Mouse (Mus musculus): Measurements from ENCODE around the gene Igf2r. TPM values are rescaled to one million over a fixed set of nuclear protein-coding genes. Genes with fewer than 3 reads are reported as not detected.
A peak's percentile ranks its signal among the peaks of the same experiment; 100 is the strongest.

Igf2r gene
- polyA plus RNA-seq, 1 experiment from 2014 or later, result 6.5 TPM

- WGBS (ENCODE audit: insufficient replicate concordance), result 84% methylated on average over 10 of the region's 10 CpGs
- TF ChIP-seq EP300 (IDR thresholded peaks at IDR 0.05; ENCODE audit: low read depth), result no peak
- TF ChIP-seq CTCF (IDR thresholded peaks at IDR 0.05; ENCODE audit: low read depth), result no peak
- no peak for ATAC-seq
Observed at GRCm38 (mm10) chr17:12706590-12707049, 62.8 kb downstream of the Igf2r start.

GRCm38 (mm10) chr17:12702901-12703300, 66.6 kb downstream of the Igf2r start:
- ATAC-seq, result no peak
- Histone ChIP-seq H3K9ac (replicated peaks) (no peak overlapping the region), H3K9me3 (ENCODE audit: low read length) (no peaks in the 10 kb centered on the region), H3K27ac (ENCODE audit: low read depth) (no peak overlapping the region), H3K4me1 (ENCODE audit: insufficient read depth) (no peaks in the 10 kb centered on the region), H3K4me2 (ENCODE audit: low read depth, low read length) (no peak overlapping the region), H3K36me3 (replicated peaks; ENCODE audit: insufficient read depth, low read length) (peaks cover 31% of the 10 kb centered on the region), H3K27me3 (ENCODE audit: insufficient read depth, low read length) (no peaks in the 10 kb centered on the region), H3K4me3 (ENCODE audit: low read depth, low read length) (no peak overlapping the region)
- TF ChIP-seq CTCF (IDR thresholded peaks at IDR 0.05; ENCODE audit: low read depth), result no peak
- no peak for TF ChIP-seq EP300 (IDR thresholded peaks at IDR 0.05; ENCODE audit: low read depth)
- 84% methylated on average over 5 of the region's 5 CpGs for WGBS (ENCODE audit: insufficient replicate concordance)
- no peak for DNase-seq

More at GRCm38 (mm10) chr17:12706590-12707049, 62.8 kb downstream of the Igf2r start:
- H3K4me3 ChIP-seq (ENCODE audit: low read depth, low read length), result no peak overlapping the region
- H3K9me3 ChIP-seq (ENCODE audit: low read length), result no peaks in the 10 kb centered on the region
- no peaks in the 10 kb centered on the region for H3K4me1 ChIP-seq (ENCODE audit: insufficient read depth)
- no peaks in the 10 kb centered on the region for H3K27me3 ChIP-seq (ENCODE audit: insufficient read depth, low read length)
- no peak for DNase-seq
- peaks cover 36% of the 10 kb centered on the region for H3K36me3 ChIP-seq (replicated peaks; ENCODE audit: insufficient read depth, low read length)
- no peak overlapping the region for H3K9ac ChIP-seq (replicated peaks)
- H3K4me2 ChIP-seq (ENCODE audit: low read depth, low read length), result no peak overlapping the region
- H3K27ac ChIP-seq (ENCODE audit: low read depth), result no peak overlapping the region

DNA sequence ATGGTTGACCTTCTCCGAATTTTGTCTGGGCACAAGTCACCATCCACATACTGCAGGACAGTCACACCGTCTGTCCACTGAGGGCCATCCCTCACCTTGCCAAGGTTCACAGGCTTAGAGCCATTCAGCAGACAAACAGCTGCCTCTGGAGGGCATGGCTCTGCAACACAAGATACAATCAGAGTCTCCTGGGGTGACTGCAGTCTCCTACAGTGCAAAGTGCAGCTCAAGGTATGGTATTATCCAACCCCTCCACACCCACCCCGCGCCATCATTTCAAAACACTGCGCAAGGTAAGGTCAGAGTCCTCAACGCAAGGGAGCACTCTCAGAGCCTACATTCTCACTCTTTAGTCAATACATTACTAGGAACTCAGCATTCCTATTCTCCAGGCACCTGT, 69.1 kb downstream of the Igf2r start:
- ATAC-seq, result peak; percentile 33; the same call in 1 of the 2 replicates
- H3K36me3 ChIP-seq (replicated peaks; ENCODE audit: insufficient read depth, low read length), result peaks cover 44% of the 10 kb centered on the region
- WGBS (ENCODE audit: insufficient replicate concordance), result 82% methylated on average over 6 of the region's 6 CpGs
- DNase-seq, result no peak
- no peak overlapping the region for H3K9ac ChIP-seq (replicated peaks)
- H3K27me3 ChIP-seq (ENCODE audit: insufficient read depth, low read length), result no peaks in the 10 kb centered on the region
- H3K4me3 ChIP-seq (ENCODE audit: low read depth, low read length), result no peak overlapping the region
- no peaks in the 10 kb centered on the region for H3K4me1 ChIP-seq (ENCODE audit: insufficient read depth)
- TF ChIP-seq CTCF (IDR thresholded peaks at IDR 0.05; ENCODE audit: low read depth) (no peak), EP300 (IDR thresholded peaks at IDR 0.05; ENCODE audit: low read depth) (no peak)
- H3K27ac ChIP-seq (ENCODE audit: low read depth), result no peak overlapping the region
- no peaks in the 10 kb centered on the region for H3K9me3 ChIP-seq (ENCODE audit: low read length)
- no peak overlapping the region for H3K4me2 ChIP-seq (ENCODE audit: low read depth, low read length)

DNA sequence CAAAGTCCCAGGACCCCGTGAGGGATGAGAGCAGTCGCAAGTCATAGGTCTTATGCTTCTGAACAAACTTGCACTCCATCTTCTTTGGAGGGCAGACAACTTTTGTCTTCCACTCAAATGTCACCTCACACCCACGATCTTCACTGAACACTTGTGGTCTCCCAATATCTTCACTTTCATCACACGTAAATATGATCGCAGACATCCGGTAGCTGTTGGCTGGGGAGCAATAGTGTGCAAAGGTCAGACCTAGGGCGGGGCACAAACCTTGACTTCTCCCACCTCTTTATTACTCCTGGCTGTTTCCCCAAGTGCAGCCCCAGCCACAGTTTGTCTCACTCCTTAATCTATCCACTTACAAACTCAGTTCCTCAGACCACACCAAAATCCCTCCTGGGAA, 77.6 kb downstream of the Igf2r start:
- H3K9me3 ChIP-seq (ENCODE audit: low read length), result no peaks in the 10 kb centered on the region

DNA sequence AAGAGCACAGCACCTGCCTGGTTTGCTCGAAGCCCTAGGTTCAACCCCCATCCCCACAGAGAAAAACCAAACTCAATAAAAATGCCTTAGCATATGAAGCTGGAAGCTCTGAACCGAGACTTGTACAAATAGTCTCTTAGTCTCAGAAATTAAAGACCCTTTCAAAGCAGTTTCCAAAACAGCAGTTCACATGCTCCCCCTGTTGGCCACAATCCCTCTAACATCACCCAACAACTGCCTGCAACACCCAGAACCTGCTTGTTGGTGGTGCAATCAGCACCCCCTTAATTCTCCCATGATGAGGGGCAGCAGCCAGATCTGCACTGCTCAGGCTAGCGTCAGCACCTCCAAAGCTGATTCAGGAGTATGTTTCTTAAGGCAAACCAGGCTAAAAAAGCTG, 79.9 kb downstream of the Igf2r start:
- Histone ChIP-seq H3K4me3 (ENCODE audit: low read depth, low read length) (no peak overlapping the region), H3K4me1 (ENCODE audit: insufficient read depth) (no peaks in the 10 kb centered on the region), H3K36me3 (replicated peaks; ENCODE audit: insufficient read depth, low read length) (peaks cover 59% of the 10 kb centered on the region), H3K27ac (ENCODE audit: low read depth) (no peak overlapping the region), H3K27me3 (ENCODE audit: insufficient read depth, low read length) (no peaks in the 10 kb centered on the region), H3K9me3 (ENCODE audit: low read length) (no peaks in the 10 kb centered on the region), H3K4me2 (ENCODE audit: low read depth, low read length) (no peak overlapping the region), H3K9ac (replicated peaks) (no peak overlapping the region)
- 61% methylated on average over 3 of the region's 3 CpGs for WGBS (ENCODE audit: insufficient replicate concordance)
- peak; percentile 56 for TF ChIP-seq CTCF (IDR thresholded peaks at IDR 0.05; ENCODE audit: low read depth)
- TF ChIP-seq EP300 (IDR thresholded peaks at IDR 0.05; ENCODE audit: low read depth), result no peak
- ATAC-seq, result no peak
- no peak for DNase-seq

More for the DNA sequence above, 77.6 kb downstream of the Igf2r start:
- Histone ChIP-seq H3K9ac (replicated peaks) (no peak overlapping the region), H3K4me2 (ENCODE audit: low read depth, low read length) (no peak overlapping the region), H3K4me1 (ENCODE audit: insufficient read depth) (no peaks in the 10 kb centered on the region), H3K27ac (ENCODE audit: low read depth) (no peak overlapping the region), H3K27me3 (ENCODE audit: insufficient read depth, low read length) (no peaks in the 10 kb centered on the region), H3K36me3 (replicated peaks; ENCODE audit: insufficient read depth, low read length) (peaks cover 70% of the 10 kb centered on the region), H3K4me3 (ENCODE audit: low read depth, low read length) (no peak overlapping the region)
- 66% methylated on average over 7 of the region's 7 CpGs for WGBS (ENCODE audit: insufficient replicate concordance)
- ATAC-seq (no peak), DNase-seq (no peak)
- TF ChIP-seq EP300 (IDR thresholded peaks at IDR 0.05; ENCODE audit: low read depth), result no peak
- TF ChIP-seq CTCF (IDR thresholded peaks at IDR 0.05; ENCODE audit: low read depth), result no peak

DNA sequence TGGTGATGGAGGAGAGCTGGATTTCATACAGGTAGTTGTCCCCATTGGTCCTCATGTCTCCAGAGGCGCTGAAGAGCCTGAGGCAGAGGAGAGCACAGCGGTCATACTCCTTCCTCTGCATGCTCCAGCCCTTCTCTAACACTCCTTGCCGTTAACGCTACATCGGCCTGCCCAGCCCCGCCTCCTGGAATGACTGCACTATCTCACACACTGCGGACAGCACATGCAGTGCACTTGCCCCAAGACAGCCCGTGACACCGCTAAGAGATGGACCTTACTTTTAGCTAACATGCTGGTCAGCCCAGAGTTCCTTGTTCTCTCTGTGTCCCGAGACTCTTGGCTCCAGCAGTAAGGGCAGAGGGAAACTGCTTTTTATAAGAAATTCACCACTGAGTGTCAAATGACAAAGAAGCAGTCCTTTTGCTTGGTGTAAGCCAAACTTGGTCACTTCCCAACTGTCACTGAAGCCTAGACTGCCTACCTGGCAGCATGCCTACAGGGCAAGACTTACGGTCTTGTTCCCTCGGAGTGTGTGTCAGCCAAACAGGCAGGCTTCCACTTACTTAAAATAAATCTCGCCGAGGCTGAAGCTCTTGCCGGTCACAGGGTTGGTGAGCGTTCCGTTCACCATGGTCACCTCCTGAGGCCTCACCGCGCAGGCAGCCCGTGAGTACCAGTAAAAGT, 80.9 kb downstream of the Igf2r start:
- ATAC-seq (no peak), DNase-seq (no peak)
- TF ChIP-seq EP300 (IDR thresholded peaks at IDR 0.05; ENCODE audit: low read depth), result no peak
- no peak for TF ChIP-seq CTCF (IDR thresholded peaks at IDR 0.05; ENCODE audit: low read depth)
- 86% methylated on average over 20 of the region's 20 CpGs for WGBS (ENCODE audit: insufficient replicate concordance)
- Histone ChIP-seq H3K27ac (ENCODE audit: low read depth) (no peak overlapping the region), H3K4me2 (ENCODE audit: low read depth, low read length) (no peak overlapping the region), H3K4me3 (ENCODE audit: low read depth, low read length) (no peak overlapping the region), H3K4me1 (ENCODE audit: insufficient read depth) (no peaks in the 10 kb centered on the region), H3K27me3 (ENCODE audit: insufficient read depth, low read length) (no peaks in the 10 kb centered on the region), H3K36me3 (replicated peaks; ENCODE audit: insufficient read depth, low read length) (peaks cover 55% of the 10 kb centered on the region), H3K9me3 (ENCODE audit: low read length) (no peaks in the 10 kb centered on the region), H3K9ac (replicated peaks) (no peak overlapping the region)
